Mouse (Mus musculus) CH12.LX (cell line): ENCODE measurements at regions not wholly inside any gene's neighbourhood (a gene's known extent, or its start where the extent isn't known, plus 50 kb on each side); places are given as distances from the start of the nearest gene placed in this dataset.

Source experiments
- DNase-seq: peaks from one replicate; pipeline ENCODE4 v3.0.0-alpha.2; 2013; ENCODE audit errors: extremely low read depth
- H3K27ac ChIP-seq: 2 replicates; pipeline ENCODE4 v1.5.1; 2012; ENCODE audit warnings: low read depth, mild to moderate bottlenecking, control low read depth, moderate library complexity; ENCODE audit not compliant: insufficient read depth
- H3K27me3 ChIP-seq: replicated peaks from 2 replicates; pipeline ENCODE3; 2012; ENCODE audit warnings: inconsistent platforms
- H3K36me3 ChIP-seq, 2 experiments: replicated peaks in 1 of 2; 2 replicates each; pipeline versions ENCODE3 to v1.6.1; 2012; ENCODE audit warnings: inconsistent platforms in 1 of 2, low read length in 1 of 2, mild to moderate bottlenecking in 1 of 2, mixed read lengths in 1 of 2, moderate library complexity in 1 of 2; ENCODE audit not compliant: control insufficient read depth in 1 of 2, insufficient read depth in 1 of 2
- H3K4me1 ChIP-seq, 2 experiments: 2 replicates each; pipeline ENCODE4 v1.6.1; 2012; ENCODE audit warnings: inconsistent platforms in 1 of 2, moderate library complexity in 1 of 2; ENCODE audit not compliant: insufficient read depth in 2 of 2, control insufficient read depth in 1 of 2
- H3K4me2 ChIP-seq: 2 replicates; pipeline ENCODE4 v1.6.1; 2012; ENCODE audit warnings: low read depth, mild to moderate bottlenecking, control low read depth; ENCODE audit not compliant: poor library complexity, insufficient read depth, severe bottlenecking
- H3K4me3 ChIP-seq, 3 experiments: fragments of 150-350 bp in 1 of 3; sonication (generic) in 1 of 3; replicated peaks in 1 of 3; 2 replicates each; pipeline versions ENCODE3 to v1.5.1; 2011 to 2012; ENCODE audit warnings: low read depth in 2 of 3, low read length in 2 of 3, mild to moderate bottlenecking in 2 of 3, moderate library complexity in 2 of 3, control low read depth in 1 of 3, improper control_type of control experiment in 1 of 3, inconsistent platforms in 1 of 3, mixed read lengths in 1 of 3; ENCODE audit not compliant: poor library complexity in 1 of 3
- H3K79me2 ChIP-seq: replicated peaks from 2 replicates; pipeline ENCODE4 v1.6.1; 2012; ENCODE audit warnings: mild to moderate bottlenecking, moderate library complexity; ENCODE audit not compliant: control insufficient read depth, poor library complexity, insufficient read depth, severe bottlenecking; ENCODE audit errors: extremely low read depth
- H3K9ac ChIP-seq: 2 replicates; pipeline ENCODE4 v1.6.1; 2012; ENCODE audit warnings: low read depth, mild to moderate bottlenecking, control low read depth, moderate library complexity; ENCODE audit not compliant: insufficient read depth
- H3K9me3 ChIP-seq: replicated peaks from 2 replicates; pipeline ENCODE3; 2012; ENCODE audit warnings: low read length, inconsistent platforms, mixed read lengths
- BHLHE40 ChIP-seq: IDR thresholded peaks from 2 replicates; pipeline ENCODE4 v1.6.1; 2011; ENCODE audit warnings: mild to moderate bottlenecking, low read depth, low read length, improper control_type of control experiment
- CHD1 ChIP-seq: IDR thresholded peaks from 2 replicates; pipeline ENCODE4 v1.6.1; 2012; ENCODE audit warnings: low read depth, low read length, improper control_type of control experiment, inconsistent platforms
- E2F4 ChIP-seq: IDR thresholded peaks from 2 replicates; pipeline ENCODE4 v1.6.1; 2011; ENCODE audit warnings: low read depth, low read length, improper control_type of control experiment; ENCODE audit not compliant: insufficient replicate concordance
- ELF1 ChIP-seq: IDR thresholded peaks from 2 replicates; pipeline ENCODE4 v1.6.1; 2014; ENCODE audit warnings: low read depth, mild to moderate bottlenecking, inconsistent platforms, low read length, improper control_type of control experiment
- ETS1 ChIP-seq: conservative IDR thresholded peaks from 2 replicates; pipeline ENCODE4 v1.6.1; 2012; ENCODE audit warnings: low read depth, mild to moderate bottlenecking, inconsistent platforms, low read length, improper control_type of control experiment, moderate library complexity
- HCFC1 ChIP-seq: IDR thresholded peaks from 2 replicates; pipeline ENCODE4 v1.6.1; 2012; ENCODE audit warnings: low read depth, mild to moderate bottlenecking, inconsistent platforms, low read length, improper control_type of control experiment
- IRF4 ChIP-seq: IDR thresholded peaks from 2 replicates; pipeline ENCODE4 v1.6.1; 2014; ENCODE audit warnings: low read depth, mild to moderate bottlenecking, inconsistent platforms, low read length, improper control_type of control experiment
- JUN ChIP-seq: IDR thresholded peaks from 2 replicates; pipeline ENCODE4 v1.6.1; 2011; ENCODE audit warnings: low read depth, mild to moderate bottlenecking, low read length, improper control_type of control experiment, moderate library complexity; ENCODE audit not compliant: insufficient read depth
- JUND ChIP-seq: conservative IDR thresholded peaks from 2 replicates; pipeline ENCODE4 v1.6.1; 2011; ENCODE audit warnings: low read depth, low read length, improper control_type of control experiment
- KAT2A ChIP-seq: IDR thresholded peaks from 2 replicates; pipeline ENCODE4 v1.6.1; 2012; ENCODE audit warnings: low read length, improper control_type of control experiment, inconsistent platforms; ENCODE audit not compliant: insufficient replicate concordance
- MXI1 ChIP-seq: IDR thresholded peaks from 2 replicates; pipeline ENCODE4 v1.6.1; 2011; ENCODE audit warnings: mild to moderate bottlenecking, low read depth, low read length, improper control_type of control experiment
- NRF1 ChIP-seq: IDR thresholded peaks from 2 replicates; pipeline ENCODE4 v1.6.1; 2014; ENCODE audit warnings: low read depth, mild to moderate bottlenecking, inconsistent platforms, low read length, improper control_type of control experiment, moderate library complexity
- PAX5 ChIP-seq: IDR thresholded peaks from 2 replicates; pipeline ENCODE4 v1.6.1; 2012; ENCODE audit warnings: low read length, inconsistent platforms, mixed read lengths
- POLR2A ChIP-seq: IDR thresholded peaks from 2 replicates; pipeline ENCODE4 v1.6.1; 2011; ENCODE audit warnings: low read depth, mild to moderate bottlenecking, improper control_type of control experiment, low read length
- RCOR1 ChIP-seq: conservative IDR thresholded peaks from 2 replicates; pipeline ENCODE4 v1.6.1; 2012; ENCODE audit warnings: low read depth, mild to moderate bottlenecking, inconsistent platforms, low read length, improper control_type of control experiment
- SIN3A ChIP-seq: IDR thresholded peaks from 2 replicates; pipeline ENCODE4 v1.6.1; 2012; ENCODE audit warnings: low read length, improper control_type of control experiment, inconsistent platforms
- TBP ChIP-seq: conservative IDR thresholded peaks from 2 replicates; pipeline ENCODE4 v1.6.1; 2011; ENCODE audit warnings: low read depth, low read length, improper control_type of control experiment
- USF2 ChIP-seq: conservative IDR thresholded peaks from 2 replicates; pipeline ENCODE4 v1.6.1; 2011; ENCODE audit warnings: low read depth, low read length, improper control_type of control experiment
- ZC3H11A ChIP-seq: IDR thresholded peaks from 2 replicates; pipeline ENCODE4 v1.6.1; 2012; ENCODE audit warnings: low read depth, mild to moderate bottlenecking, inconsistent platforms, low read length, improper control_type of control experiment
- ZMIZ1 ChIP-seq: IDR thresholded peaks from 2 replicates; pipeline ENCODE4 v1.6.1; 2012; ENCODE audit warnings: low read depth, mild to moderate bottlenecking, inconsistent platforms, low read length, improper control_type of control experiment
- ZNF384 ChIP-seq: IDR thresholded peaks from 2 replicates; pipeline ENCODE4 v1.6.1; 2012; ENCODE audit warnings: low read depth, low read length, improper control_type of control experiment, inconsistent platforms
- dilution Hi-C: fragments of 300-500 bp; cut with MboI; formaldehyde crosslinking; loops from 2 replicates; pipeline ENCODE4 v1.14.3; 2020; ENCODE audit warnings: low sequenced_read_pairs; ENCODE audit not compliant: extremely low pct_unique_long_range_greater_than_20kb, extremely low pct_ligation_motif_present
- in situ Hi-C: fragments of 300-500 bp; cut with MboI; formaldehyde crosslinking; loops from 3 replicates; pipeline ENCODE4 v1.14.3; 2019; ENCODE audit warnings: low sequenced_read_pairs, low pct_ligation_motif_present, low pct_unique_long_range_greater_than_20kb, mixed read lengths

DNA sequence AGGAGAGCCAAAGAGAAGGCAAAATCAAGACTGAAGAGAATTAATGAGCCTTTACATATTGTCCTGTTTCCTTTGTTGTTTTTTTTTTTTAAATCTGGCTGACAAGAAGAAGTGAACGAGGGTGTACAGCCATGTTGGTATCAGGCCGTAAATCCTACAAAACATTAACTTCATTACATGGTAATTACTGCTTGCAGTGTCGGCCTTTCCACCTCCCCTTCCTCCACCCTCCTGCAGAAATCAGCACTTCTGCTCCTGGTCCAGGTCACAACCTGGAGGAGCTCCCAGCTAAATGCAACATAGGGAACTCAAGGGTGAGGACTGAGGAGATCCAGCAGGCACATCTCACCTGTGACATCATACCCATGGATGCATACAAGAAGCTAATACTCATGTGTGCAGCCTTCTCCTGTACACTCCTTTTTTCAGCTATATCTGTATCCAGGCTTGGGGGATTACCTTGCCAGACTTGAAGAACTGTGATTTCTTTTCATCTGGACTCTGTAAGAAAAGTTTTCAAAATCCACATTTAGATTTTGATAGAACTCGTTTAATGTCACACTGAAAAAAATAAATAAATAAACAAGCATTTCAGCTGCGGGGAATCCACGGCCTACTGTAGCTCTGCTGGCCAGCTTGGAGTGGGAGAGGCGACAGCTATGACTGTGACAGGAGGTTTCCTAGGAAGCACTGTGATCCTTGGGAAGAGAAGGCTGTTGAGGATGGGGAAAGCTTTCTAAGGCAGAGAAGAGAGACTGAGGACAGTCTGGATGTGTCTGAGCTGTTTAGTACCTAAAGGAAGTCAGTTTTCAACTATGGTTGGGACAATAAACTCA is 247.2 kb upstream of the Irx1 start:
- in situ Hi-C loops (no loop called here), dilution Hi-C loops (no loop called here)
- no peak for DNase-seq
- Histone ChIP-seq H3K9ac (no peak overlapping the region), H3K79me2 (no peaks in the 10 kb centered on the region), H3K36me3 (no peaks in the 10 kb centered on the region), H3K4me2 (no peak overlapping the region), H3K9me3 (peaks cover 77% of the 10 kb centered on the region), H3K4me3 (no peak overlapping the region), H3K4me1 (no peaks in the 10 kb centered on the region)
- no peak for TF ChIP-seq ETS1
- no peak for TF ChIP-seq TBP
- TF ChIP-seq ZNF384, result no peak
- no peak for TF ChIP-seq ELF1
- no peak for TF ChIP-seq CHD1
- TF ChIP-seq PAX5, result no peak
- TF ChIP-seq USF2, result no peak
- no peak for TF ChIP-seq IRF4
- TF ChIP-seq E2F4, result no peak
- no peak for TF ChIP-seq JUND
- no peak for TF ChIP-seq RCOR1
- TF ChIP-seq ZC3H11A, result no peak
- TF ChIP-seq NRF1, result no peak
- TF ChIP-seq BHLHE40, result no peak
- no peak for TF ChIP-seq KAT2A
- no peak for TF ChIP-seq HCFC1
- TF ChIP-seq POLR2A, result no peak
- no peak for TF ChIP-seq SIN3A
- TF ChIP-seq, all 38 proteins: peak for 0
- no peaks in the 10 kb centered on the region for H3K27me3 ChIP-seq
- no peak overlapping the region for H3K27ac ChIP-seq

DNA sequence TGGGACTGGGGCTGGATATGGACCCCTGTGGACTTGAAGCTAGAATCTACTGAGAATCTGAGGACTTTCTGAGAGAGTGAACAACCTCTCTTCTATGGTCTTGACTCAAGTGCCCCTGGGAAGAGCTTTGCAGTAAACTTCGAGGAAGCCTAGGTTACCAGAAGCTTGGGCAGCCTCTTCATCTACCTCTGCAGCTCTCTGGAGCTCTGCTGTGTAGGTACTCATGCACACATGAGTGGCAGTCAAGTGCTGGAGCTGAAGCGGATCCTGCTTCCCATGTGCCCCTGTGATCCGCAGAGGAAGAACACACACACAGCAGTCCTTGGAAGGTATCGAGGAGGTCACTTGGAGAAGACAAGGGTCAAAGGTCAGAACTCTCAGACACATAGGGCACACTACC is 248.2 kb upstream of the Irx1 start:
- no peaks in the 10 kb centered on the region for H3K27me3 ChIP-seq
- H3K4me2 ChIP-seq, result no peak overlapping the region
- in situ Hi-C loops (no loop called here), dilution Hi-C loops (no loop called here)
- TF ChIP-seq ZMIZ1 (no peak), RCOR1 (no peak), MXI1 (no peak), JUN (no peak)
- DNase-seq, result no peak
- H3K9ac ChIP-seq, result no peak overlapping the region
- no peaks in the 10 kb centered on the region for H3K4me1 ChIP-seq
- no peak overlapping the region for H3K27ac ChIP-seq
- no peaks in the 10 kb centered on the region for H3K79me2 ChIP-seq
- peaks cover 81% of the 10 kb centered on the region for H3K9me3 ChIP-seq
- no peaks in the 10 kb centered on the region for H3K36me3 ChIP-seq
- no peak overlapping the region for H3K4me3 ChIP-seq
